Mouse (Mus musculus): ENCODE measurements around the gene Dapk1. TPM values are rescaled to one million over a fixed set of nuclear protein-coding genes. Genes with fewer than 3 reads are reported as not detected.

Dapk1 gene
- polyA plus RNA-seq, 1 experiment: 0.52 TPM

DNA sequence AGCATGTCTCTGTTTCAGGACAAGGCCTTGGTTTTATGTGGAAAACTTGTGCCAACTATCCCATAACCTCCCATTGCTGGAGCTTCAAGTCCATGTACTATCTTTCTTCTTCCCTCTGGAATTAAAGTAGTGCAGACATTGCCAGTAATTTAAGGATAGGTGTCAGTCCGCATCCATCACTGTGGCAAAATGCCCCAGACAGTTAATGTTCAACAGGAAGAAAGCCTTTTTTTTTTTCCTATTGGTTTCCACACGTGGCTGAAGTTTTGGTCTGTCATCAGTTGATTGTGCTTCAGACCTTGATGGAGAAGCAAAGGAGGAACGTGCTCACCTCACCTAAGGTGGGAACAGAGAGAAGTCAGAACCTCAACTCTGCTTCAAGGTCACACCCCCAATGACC lies 23.2 kb upstream of the Dapk1 start:
- H3K4me2 ChIP-seq (ENCODE audit: low read depth): no peak overlapping the region
- H3K4me3 ChIP-seq: no peak overlapping the region
- no peak for TF ChIP-seq SRF (IDR thresholded peaks at IDR 0.05; ENCODE audit: control insufficient read depth, insufficient read length, low read depth)
- TF ChIP-seq MYOG (IDR thresholded peaks at IDR 0.05; ENCODE audit: control insufficient read depth in 1 of 3, insufficient read depth in 1 of 3, insufficient read length in 2 of 3, low read depth in 2 of 3): no peak
- TF ChIP-seq POLR2AphosphoS2 (IDR thresholded peaks at IDR 0.05; ENCODE audit: insufficient read length, low read depth): no peak
- no peak for TF ChIP-seq TCF12 (IDR thresholded peaks at IDR 0.05; ENCODE audit: insufficient read depth, poor library complexity, severe bottlenecking)
- no peak for TF ChIP-seq E2F4 (IDR thresholded peaks at IDR 0.05; ENCODE audit: insufficient read depth)
- no peak for TF ChIP-seq CEBPB (IDR thresholded peaks at IDR 0.05; ENCODE audit: insufficient read depth, poor library complexity, severe bottlenecking)
- no peak for TF ChIP-seq MAX (IDR thresholded peaks at IDR 0.05; ENCODE audit: low read depth)
- TF ChIP-seq REST (IDR thresholded peaks at IDR 0.05; ENCODE audit: insufficient read depth, insufficient read length): no peak
- H3K27me3 ChIP-seq (ENCODE audit: control insufficient read depth, insufficient read depth, insufficient read length): peaks cover 5% of the 10 kb centered on the region
- H3K36me3 ChIP-seq (ENCODE audit: control insufficient read depth, insufficient read depth): no peaks in the 10 kb centered on the region
- no peak overlapping the region for H3ac ChIP-seq (ENCODE audit: control insufficient read depth, insufficient read length)
- H3K79me2 ChIP-seq (ENCODE audit: control insufficient read depth, insufficient read depth): no peaks in the 10 kb centered on the region

DNA sequence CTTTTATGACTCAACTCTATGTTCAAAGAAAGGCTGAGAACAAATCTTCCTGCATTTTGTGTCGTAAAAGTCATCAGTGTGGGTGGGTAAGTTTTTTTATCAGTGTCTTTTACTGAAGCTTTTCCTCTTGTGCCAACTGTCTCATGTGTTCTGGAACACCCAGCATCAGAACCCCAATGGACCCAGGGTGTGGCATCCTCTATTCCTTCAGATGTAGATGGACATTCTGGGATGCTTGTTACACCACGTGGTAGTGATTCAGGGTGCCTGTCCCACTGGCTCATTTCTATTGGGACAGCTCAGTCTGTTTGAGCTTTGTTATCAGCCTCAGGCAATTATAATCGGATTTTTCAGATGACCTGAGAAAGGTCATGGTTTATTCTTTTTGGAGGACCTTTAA lies 6.9 kb upstream of the Dapk1 start:
- Histone ChIP-seq H3ac (ENCODE audit: control insufficient read depth, insufficient read length) (no peak overlapping the region), H3K27me3 (ENCODE audit: control insufficient read depth, insufficient read depth, insufficient read length) (no peaks in the 10 kb centered on the region), H3K79me2 (ENCODE audit: control insufficient read depth, insufficient read depth) (no peaks in the 10 kb centered on the region), H3K36me3 (ENCODE audit: control insufficient read depth, insufficient read depth) (no peaks in the 10 kb centered on the region), H3K4me3 (no peak overlapping the region), H3K4me2 (ENCODE audit: low read depth) (no peak overlapping the region)
- no peak for TF ChIP-seq REST (IDR thresholded peaks at IDR 0.05; ENCODE audit: insufficient read depth, insufficient read length)
- TF ChIP-seq POLR2AphosphoS2 (IDR thresholded peaks at IDR 0.05; ENCODE audit: insufficient read length, low read depth): no peak
- no peak for TF ChIP-seq TCF12 (IDR thresholded peaks at IDR 0.05; ENCODE audit: insufficient read depth, poor library complexity, severe bottlenecking)
- TF ChIP-seq MYOD1 (IDR thresholded peaks at IDR 0.05; ENCODE audit: control insufficient read depth in 1 of 3, insufficient read length in 2 of 3, low read depth in 2 of 3): no peak
- no peak for TF ChIP-seq MAX (IDR thresholded peaks at IDR 0.05; ENCODE audit: low read depth)
- TF ChIP-seq TCF3 (IDR thresholded peaks at IDR 0.05; ENCODE audit: insufficient read length, low read depth): no peak
- no peak for TF ChIP-seq MYOG (IDR thresholded peaks at IDR 0.05; ENCODE audit: control insufficient read depth in 1 of 3, insufficient read depth in 1 of 3, insufficient read length in 2 of 3, low read depth in 2 of 3)
- no peak for TF ChIP-seq POLR2A (IDR thresholded peaks at IDR 0.05; ENCODE audit: insufficient read length, low read depth)
- TF ChIP-seq USF1 (IDR thresholded peaks at IDR 0.05; ENCODE audit: low read depth): no peak
- no peak for TF ChIP-seq CEBPB (IDR thresholded peaks at IDR 0.05; ENCODE audit: insufficient read depth, poor library complexity, severe bottlenecking)
- no peak for TF ChIP-seq SRF (IDR thresholded peaks at IDR 0.05; ENCODE audit: control insufficient read depth, insufficient read length, low read depth)
- no peak for TF ChIP-seq E2F4 (IDR thresholded peaks at IDR 0.05; ENCODE audit: insufficient read depth)

DNA sequence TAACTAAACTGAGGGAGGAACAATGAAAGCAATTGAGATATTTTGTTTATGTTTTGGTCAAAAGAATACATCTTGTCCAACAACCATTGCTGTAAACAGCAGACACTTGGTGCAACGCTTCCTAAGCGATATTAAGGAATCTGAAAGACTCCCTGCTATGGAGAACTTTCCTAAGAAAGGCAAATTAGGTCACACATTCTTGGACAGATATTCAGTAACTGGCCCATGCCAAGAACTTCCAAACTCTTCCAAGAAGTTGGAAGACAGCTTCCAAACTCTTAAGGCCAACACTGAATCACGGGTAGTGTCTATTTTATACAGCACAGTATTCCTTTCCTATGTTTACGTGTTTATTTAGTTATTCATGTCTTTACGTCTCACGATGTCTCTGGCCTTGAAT lies 6.2 kb upstream of the Dapk1 start:
- H3ac ChIP-seq (ENCODE audit: control insufficient read depth, insufficient read length): no peak overlapping the region
- no peaks in the 10 kb centered on the region for H3K36me3 ChIP-seq (ENCODE audit: control insufficient read depth, insufficient read depth)
- H3K4me3 ChIP-seq: no peak overlapping the region
- no peaks in the 10 kb centered on the region for H3K27me3 ChIP-seq (ENCODE audit: control insufficient read depth, insufficient read depth, insufficient read length)
- TF ChIP-seq E2F4 (IDR thresholded peaks at IDR 0.05; ENCODE audit: insufficient read depth): no peak
- TF ChIP-seq REST (IDR thresholded peaks at IDR 0.05; ENCODE audit: insufficient read depth, insufficient read length): no peak
- no peak for TF ChIP-seq SRF (IDR thresholded peaks at IDR 0.05; ENCODE audit: control insufficient read depth, insufficient read length, low read depth)
- TF ChIP-seq USF1 (IDR thresholded peaks at IDR 0.05; ENCODE audit: low read depth): no peak
- TF ChIP-seq TCF3 (IDR thresholded peaks at IDR 0.05; ENCODE audit: insufficient read length, low read depth): no peak
- no peak for TF ChIP-seq TCF12 (IDR thresholded peaks at IDR 0.05; ENCODE audit: insufficient read depth, poor library complexity, severe bottlenecking)
- no peak for TF ChIP-seq CEBPB (IDR thresholded peaks at IDR 0.05; ENCODE audit: insufficient read depth, poor library complexity, severe bottlenecking)
- TF ChIP-seq MYOD1 (IDR thresholded peaks at IDR 0.05; ENCODE audit: control insufficient read depth in 1 of 3, insufficient read length in 2 of 3, low read depth in 2 of 3): no peak
- no peak for TF ChIP-seq POLR2A (IDR thresholded peaks at IDR 0.05; ENCODE audit: insufficient read length, low read depth)
- TF ChIP-seq POLR2AphosphoS2 (IDR thresholded peaks at IDR 0.05; ENCODE audit: insufficient read length, low read depth): no peak
- no peak for TF ChIP-seq MAX (IDR thresholded peaks at IDR 0.05; ENCODE audit: low read depth)
- TF ChIP-seq MYOG (IDR thresholded peaks at IDR 0.05; ENCODE audit: control insufficient read depth in 1 of 3, insufficient read depth in 1 of 3, insufficient read length in 2 of 3, low read depth in 2 of 3): no peak
- no peaks in the 10 kb centered on the region for H3K79me2 ChIP-seq (ENCODE audit: control insufficient read depth, insufficient read depth)
- H3K4me2 ChIP-seq (ENCODE audit: low read depth): no peak overlapping the region

DNA sequence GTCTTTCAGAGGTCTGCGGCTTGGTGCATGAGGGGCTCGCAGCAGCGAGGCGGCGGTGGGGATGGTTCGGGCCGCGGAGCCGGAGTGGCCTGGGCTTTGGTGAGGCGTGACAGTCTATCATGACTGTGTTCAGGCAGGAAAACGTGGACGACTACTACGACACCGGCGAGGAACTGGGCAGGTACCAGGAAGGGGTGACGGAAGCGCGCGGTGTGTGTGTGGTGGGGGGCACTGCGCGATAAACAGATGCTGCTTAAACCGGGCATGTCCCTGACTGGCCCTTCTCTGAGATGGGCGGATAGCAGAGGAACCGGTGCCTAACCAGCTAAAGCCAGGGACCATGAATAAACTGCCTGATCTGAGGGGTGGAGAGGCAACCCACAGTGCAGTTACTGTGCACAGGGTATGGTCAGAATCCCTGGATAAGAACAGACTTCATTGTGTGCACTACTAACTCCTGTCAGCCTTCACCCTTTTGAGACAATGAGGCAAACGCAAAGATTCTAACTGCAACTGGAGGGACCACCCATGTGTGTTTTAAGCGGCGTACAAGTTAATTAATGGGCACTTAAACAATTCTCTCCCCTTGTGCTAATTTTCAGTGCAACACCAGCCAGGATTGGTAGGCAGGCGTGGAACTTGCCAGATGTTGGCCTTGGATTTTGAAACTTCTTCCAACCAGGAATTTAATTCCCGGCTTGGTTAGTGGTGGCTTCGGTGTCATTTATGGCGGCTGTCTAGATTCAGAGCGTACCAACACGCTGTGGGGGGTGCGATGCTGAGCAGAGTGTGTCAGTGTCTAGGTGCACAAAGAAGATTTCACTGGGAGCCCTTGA lies 887 bp downstream of the Dapk1 start:
- Histone ChIP-seq H3K27me3 (ENCODE audit: control insufficient read depth, insufficient read depth, insufficient read length) (peaks cover 6% of the 10 kb centered on the region), H3K79me2 (ENCODE audit: control insufficient read depth, insufficient read depth) (no peaks in the 10 kb centered on the region), H3K36me3 (ENCODE audit: control insufficient read depth, insufficient read depth) (no peaks in the 10 kb centered on the region), H3ac (ENCODE audit: control insufficient read depth, insufficient read length) (no peak overlapping the region), H3K4me2 (ENCODE audit: low read depth) (no peak overlapping the region), H3K4me3 (no peak overlapping the region)
- TF ChIP-seq MAX (IDR thresholded peaks at IDR 0.05; ENCODE audit: low read depth): no peak
- TF ChIP-seq MYOG (IDR thresholded peaks at IDR 0.05; ENCODE audit: control insufficient read depth in 1 of 3, insufficient read depth in 1 of 3, insufficient read length in 2 of 3, low read depth in 2 of 3): no peak
- no peak for TF ChIP-seq CEBPB (IDR thresholded peaks at IDR 0.05; ENCODE audit: insufficient read depth, poor library complexity, severe bottlenecking)
- TF ChIP-seq USF1 (IDR thresholded peaks at IDR 0.05; ENCODE audit: low read depth): no peak
- TF ChIP-seq POLR2A (IDR thresholded peaks at IDR 0.05; ENCODE audit: insufficient read length, low read depth): no peak
- no peak for TF ChIP-seq TCF12 (IDR thresholded peaks at IDR 0.05; ENCODE audit: insufficient read depth, poor library complexity, severe bottlenecking)
